Mouse (Mus musculus): Measurements from ENCODE around the gene Numb. TPM values are rescaled to one million over a fixed set of nuclear protein-coding genes. Genes with fewer than 3 reads are reported as not detected.
A peak's percentile ranks its signal among the peaks of the same experiment; 100 is the strongest.

Gene Numb
- 29.8 and 34.1 TPM in 2 replicates for polyA plus RNA-seq (2015; fragmentation: Nextera tagmentation; extraction: Ambion mirVana)

DNA sequence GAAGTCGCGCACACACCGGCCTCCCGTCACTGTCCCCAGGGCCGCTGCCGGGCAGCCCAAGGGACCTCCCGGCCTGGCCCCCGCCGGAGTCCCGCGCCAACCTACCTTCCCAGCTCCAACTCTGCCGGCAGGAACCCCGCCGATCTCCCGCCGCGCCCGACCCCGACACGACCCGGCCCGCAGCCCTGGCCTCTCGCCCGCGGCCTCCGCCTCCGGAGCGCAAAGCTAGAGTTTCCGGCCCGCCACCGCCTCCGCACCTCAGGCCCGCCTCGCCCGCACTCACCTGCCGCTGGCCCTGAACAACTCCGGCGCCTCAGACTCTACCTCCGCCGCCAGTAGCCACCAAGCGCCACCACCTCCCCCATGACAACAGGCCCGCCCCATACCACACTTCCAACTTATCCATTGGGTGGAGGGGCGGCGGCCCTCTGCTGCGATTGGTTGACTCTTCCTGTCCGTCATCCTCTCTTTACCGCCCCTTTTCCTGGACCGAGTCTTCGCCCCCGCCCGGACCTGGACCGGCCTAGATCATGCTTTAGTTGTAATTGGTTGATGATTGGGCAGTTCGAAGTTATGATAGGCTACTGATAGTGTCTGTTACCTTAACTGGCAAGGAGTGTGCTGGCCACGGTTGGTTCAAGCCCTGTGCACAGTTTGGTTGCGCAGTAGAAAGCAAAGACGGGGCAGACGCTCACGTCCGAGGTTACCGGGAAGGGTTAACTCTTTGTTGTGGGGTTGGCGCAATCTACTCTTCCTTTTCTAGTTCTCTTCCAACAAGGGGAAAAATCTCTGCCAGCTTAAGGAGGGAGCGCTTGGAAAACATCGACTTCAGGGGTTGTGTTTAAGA is at the start of gene Numb:
Gene Numb, minus strand, starts transcription at position 400 of the 847 bp plus-strand sequence.
- Histone ChIP-seq H3K27me3 (replicated peaks) (no peaks in the 10 kb centered on the region), H3K27ac (peak within 1 kb of the TSS; percentile 94), H3K36me3 (no peaks in the 10 kb centered on the region), H3K9ac (peak within 1 kb of the TSS; percentile 92), H3K4me2 (peak within 1 kb of the TSS; percentile 90), H3K4me3 (replicated peaks) (peak within 1 kb of the TSS; percentile 98), H3K9me3 (no peaks in the 10 kb centered on the region), H3K4me1 (peaks cover 9% of the 10 kb centered on the region; the same call in 1 of the 2 replicates)
- peak; percentile 99 for ATAC-seq (ENCODE audit: insufficient read depth, low FRiP score, low read depth)
- WGBS = 0% methylated on average over 47 of the region's 63 CpGs

- Histone ChIP-seq H3K4me1 (no peaks in the 10 kb centered on the region), H3K27me3 (replicated peaks) (no peaks in the 10 kb centered on the region), H3K36me3 (no peaks in the 10 kb centered on the region), H3K4me2 (no peak overlapping the region), H3K9ac (no peak overlapping the region), H3K27ac (no peak overlapping the region), H3K4me3 (replicated peaks) (no peak overlapping the region), H3K9me3 (no peaks in the 10 kb centered on the region)
- 75% methylated on average over 6 of the region's 7 CpGs for WGBS
- no peak for ATAC-seq (ENCODE audit: insufficient read depth, low FRiP score, low read depth)
These were observed 43.5 kb upstream of the Numb start for GRCm38 (mm10) chr12:83965235-83965634.

GRCm38 (mm10) chr12:83958278-83958677 is 36.5 kb upstream of the Numb start:
- H3K27me3 ChIP-seq (replicated peaks) = no peaks in the 10 kb centered on the region
- no peak overlapping the region for H3K27ac ChIP-seq
- H3K9me3 ChIP-seq = no peaks in the 10 kb centered on the region
- ATAC-seq (ENCODE audit: insufficient read depth, low FRiP score, low read depth) = no peak
- H3K4me2 ChIP-seq = no peak overlapping the region
- H3K36me3 ChIP-seq = no peaks in the 10 kb centered on the region
- H3K4me3 ChIP-seq (replicated peaks) = no peak overlapping the region
- no peak overlapping the region for H3K9ac ChIP-seq
- 0 out of 2 replicates have a peak, but pooled peaks cover 5% of the 10 kb centered on the region for H3K4me1 ChIP-seq
- WGBS = 90% methylated on average over 9 of the region's 9 CpGs

DNA sequence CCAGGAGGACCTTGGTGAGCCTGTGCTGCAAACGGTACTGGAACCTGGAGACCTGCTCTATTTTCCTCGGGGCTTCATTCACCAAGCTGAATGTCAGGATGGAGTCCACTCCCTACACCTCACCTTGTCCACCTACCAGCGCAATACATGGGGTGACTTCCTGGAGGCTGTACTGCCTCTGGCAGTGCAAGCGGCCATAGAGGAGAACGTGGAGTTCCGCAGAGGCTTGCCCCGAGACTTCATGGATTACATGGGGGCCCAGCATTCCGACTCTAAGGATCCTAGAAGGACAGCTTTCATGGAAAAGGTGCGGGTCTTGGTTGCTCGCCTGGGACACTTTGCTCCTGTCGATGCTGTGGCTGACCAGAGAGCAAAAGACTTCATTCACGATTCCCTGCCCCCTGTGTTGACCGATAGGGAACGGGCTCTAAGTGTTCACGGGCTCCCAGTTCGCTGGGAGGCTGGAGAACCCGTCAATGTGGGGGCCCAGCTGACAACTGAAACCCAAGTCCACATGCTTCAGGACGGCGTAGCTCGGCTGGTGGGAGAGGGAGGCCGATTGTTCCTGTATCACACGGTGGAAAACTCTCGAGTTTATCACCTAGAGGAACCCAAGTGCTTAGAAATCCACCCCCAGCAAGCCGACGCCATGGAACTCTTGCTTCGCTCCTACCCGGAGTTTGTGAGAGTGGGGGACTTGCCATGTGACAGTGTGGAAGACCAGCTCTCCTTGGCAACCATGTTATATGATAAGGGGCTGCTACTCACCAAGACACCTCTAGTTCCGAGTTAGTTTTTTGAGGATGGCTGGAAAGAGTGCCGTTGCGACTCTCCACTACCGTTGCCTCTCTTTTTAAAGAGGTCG is 30.2 kb upstream of the Numb start:
- no peaks in the 10 kb centered on the region for H3K36me3 ChIP-seq
- ATAC-seq (ENCODE audit: insufficient read depth, low FRiP score, low read depth) = no peak
- peak overlapping the region; percentile 97 for H3K4me3 ChIP-seq (replicated peaks)
- no peaks in the 10 kb centered on the region for H3K27me3 ChIP-seq (replicated peaks)
- no peaks in the 10 kb centered on the region for H3K9me3 ChIP-seq
- peak overlapping the region; percentile 82; the same call in 1 of the 2 replicates for H3K9ac ChIP-seq
- H3K27ac ChIP-seq = peak overlapping the region; percentile 86; the same call in 1 of the 2 replicates
- WGBS = 54% methylated on average over 32 of the region's 32 CpGs
- H3K4me1 ChIP-seq = peaks cover 24% of the 10 kb centered on the region
- peak overlapping the region; percentile 96 for H3K4me2 ChIP-seq

DNA sequence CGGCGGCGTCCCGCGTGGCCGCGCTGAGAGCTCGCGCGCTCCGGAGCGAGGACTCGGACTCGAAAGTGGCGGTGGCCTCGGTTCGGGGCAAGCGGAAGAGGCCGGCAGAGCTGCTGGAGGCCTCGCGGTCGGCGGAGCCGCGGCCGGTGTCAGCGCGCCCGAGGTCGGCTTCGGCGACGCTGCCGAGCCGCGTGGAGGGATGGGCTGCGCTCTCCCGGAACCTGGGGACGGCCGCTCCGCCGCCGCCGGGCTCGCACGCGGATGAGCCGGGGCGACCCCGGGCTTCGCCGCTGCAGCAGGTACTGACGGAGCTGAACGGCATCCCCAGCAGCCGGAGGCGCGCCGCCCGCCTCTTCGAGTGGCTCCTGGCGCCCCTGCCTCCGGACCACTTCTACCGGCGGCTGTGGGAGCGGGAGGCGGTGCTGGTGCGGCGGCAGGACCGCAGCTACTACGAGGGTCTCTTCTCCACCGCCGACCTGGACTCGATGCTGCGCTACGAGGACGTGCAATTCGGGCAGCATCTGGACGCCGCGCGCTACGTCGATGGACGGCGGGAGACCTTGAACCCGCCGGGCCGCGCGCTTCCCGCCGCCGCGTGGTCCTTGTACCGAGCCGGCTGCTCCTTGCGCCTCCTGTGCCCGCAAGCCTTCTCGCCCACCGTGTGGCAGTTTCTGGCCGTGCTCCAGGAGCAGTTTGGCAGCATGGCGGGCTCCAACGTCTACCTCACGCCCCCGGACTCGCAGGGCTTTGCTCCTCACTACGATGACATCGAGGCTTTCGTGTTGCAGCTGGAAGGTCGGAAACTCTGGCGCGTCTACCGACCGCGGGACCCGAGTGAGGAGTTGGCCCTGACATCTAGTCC is 29.3 kb upstream of the Numb start:
- Histone ChIP-seq H3K4me3 (replicated peaks) (peak overlapping the region; percentile 97), H3K9me3 (no peaks in the 10 kb centered on the region), H3K27me3 (replicated peaks) (no peaks in the 10 kb centered on the region), H3K36me3 (no peaks in the 10 kb centered on the region), H3K9ac (peak overlapping the region; percentile 82), H3K27ac (peak overlapping the region; percentile 86), H3K4me2 (peak overlapping the region; percentile 96), H3K4me1 (peaks cover 24% of the 10 kb centered on the region)
- peak; percentile 36 for ATAC-seq (ENCODE audit: insufficient read depth, low FRiP score, low read depth)
- WGBS = under 1% methylated on average over 104 of the region's 116 CpGs

GRCm38 (mm10) chr12:83950493-83950839 is 28.7 kb upstream of the Numb start, which contains the start of gene Riox1:
Gene Riox1, plus strand, starts transcription at chr12:83950608.
- Histone ChIP-seq H3K9ac (peak within 1 kb of the TSS; percentile 82), H3K4me2 (peak within 1 kb of the TSS; percentile 96), H3K4me3 (replicated peaks) (peak within 1 kb of the TSS; percentile 97), H3K9me3 (no peaks in the 10 kb centered on the region), H3K27me3 (replicated peaks) (no peaks in the 10 kb centered on the region), H3K4me1 (peaks cover 24% of the 10 kb centered on the region), H3K27ac (peak within 1 kb of the TSS; percentile 86), H3K36me3 (no peaks in the 10 kb centered on the region)
- ATAC-seq (ENCODE audit: insufficient read depth, low FRiP score, low read depth) = peak; percentile 92
- WGBS = under 1% methylated on average over 37 of the region's 37 CpGs

GRCm38 (mm10) chr12:83949776-83950492 is 28.2 kb upstream of the Numb start:
- ATAC-seq (ENCODE audit: insufficient read depth, low FRiP score, low read depth) = no peak
- WGBS = 24% methylated on average over 11 of the region's 11 CpGs
- Histone ChIP-seq H3K9me3 (no peaks in the 10 kb centered on the region), H3K9ac (peak overlapping the region; percentile 82; the same call in 1 of the 2 replicates), H3K27me3 (replicated peaks) (no peaks in the 10 kb centered on the region), H3K4me1 (peaks cover 24% of the 10 kb centered on the region), H3K36me3 (no peaks in the 10 kb centered on the region), H3K4me3 (replicated peaks) (peak overlapping the region; percentile 97), H3K4me2 (peak overlapping the region; percentile 96), H3K27ac (peak overlapping the region; percentile 86)

DNA sequence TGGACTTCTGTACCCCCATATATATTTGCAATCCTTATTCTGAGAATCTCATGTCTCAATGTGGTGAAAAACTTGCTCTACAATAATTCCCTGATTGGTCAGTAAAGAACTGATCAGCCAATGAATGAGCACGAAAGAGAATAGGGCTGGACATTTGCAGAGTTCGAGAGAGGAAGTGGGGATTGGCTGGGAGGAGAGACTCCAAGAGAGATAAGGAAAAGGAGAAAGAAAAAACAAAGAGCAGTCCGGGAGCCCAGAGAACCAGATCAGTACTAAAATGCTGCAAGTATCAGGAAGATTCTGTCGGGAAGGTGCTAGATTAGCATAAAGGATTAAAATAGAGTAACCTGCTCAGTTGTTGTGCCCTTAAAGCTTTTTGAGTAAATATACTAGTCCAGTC is 27.3 kb upstream of the Numb start:
- H3K36me3 ChIP-seq = no peaks in the 10 kb centered on the region
- ATAC-seq (ENCODE audit: insufficient read depth, low FRiP score, low read depth) = no peak
- H3K4me2 ChIP-seq = no peak overlapping the region
- no peaks in the 10 kb centered on the region for H3K9me3 ChIP-seq
- WGBS = 68% methylated on average over 4 of the region's 4 CpGs
- no peaks in the 10 kb centered on the region for H3K27me3 ChIP-seq (replicated peaks)
- H3K9ac ChIP-seq = no peak overlapping the region
- no peak overlapping the region for H3K27ac ChIP-seq
- peaks cover 20% of the 10 kb centered on the region for H3K4me1 ChIP-seq
- no peak overlapping the region for H3K4me3 ChIP-seq (replicated peaks)

DNA sequence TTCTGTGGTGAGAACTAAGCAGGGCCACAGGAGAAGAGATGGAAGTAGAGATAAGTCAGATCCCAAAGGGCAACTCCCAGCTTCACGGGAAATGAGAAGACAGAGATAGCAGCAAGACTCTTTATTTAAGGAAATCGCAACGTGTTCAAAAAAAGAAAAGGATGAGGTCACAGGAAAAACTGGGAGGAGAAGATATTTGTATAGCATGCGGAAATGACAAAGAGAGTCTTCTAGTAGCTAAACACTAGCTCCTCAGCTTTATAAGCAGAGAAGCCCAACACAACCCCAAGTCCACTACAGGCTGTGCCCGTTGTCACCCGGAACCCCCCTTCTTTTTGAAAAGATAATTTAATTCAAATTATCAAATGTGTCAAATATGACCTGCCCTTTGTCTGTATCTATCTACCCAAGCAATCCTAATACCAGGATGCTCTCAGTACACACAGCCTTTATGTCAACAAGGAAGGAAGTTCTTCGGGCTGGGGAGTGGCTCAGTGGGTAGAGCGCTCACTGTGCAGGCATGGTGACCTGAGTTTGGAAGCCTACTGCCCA is 25.6 kb upstream of the Numb start:
- Histone ChIP-seq H3K9ac (no peak overlapping the region), H3K27me3 (replicated peaks) (no peaks in the 10 kb centered on the region), H3K9me3 (no peaks in the 10 kb centered on the region), H3K27ac (no peak overlapping the region), H3K4me3 (replicated peaks) (no peak overlapping the region), H3K4me1 (peaks cover 13% of the 10 kb centered on the region), H3K36me3 (no peaks in the 10 kb centered on the region), H3K4me2 (no peak overlapping the region)
- 79% methylated on average over 8 of the region's 8 CpGs for WGBS
- no peak for ATAC-seq (ENCODE audit: insufficient read depth, low FRiP score, low read depth)

DNA sequence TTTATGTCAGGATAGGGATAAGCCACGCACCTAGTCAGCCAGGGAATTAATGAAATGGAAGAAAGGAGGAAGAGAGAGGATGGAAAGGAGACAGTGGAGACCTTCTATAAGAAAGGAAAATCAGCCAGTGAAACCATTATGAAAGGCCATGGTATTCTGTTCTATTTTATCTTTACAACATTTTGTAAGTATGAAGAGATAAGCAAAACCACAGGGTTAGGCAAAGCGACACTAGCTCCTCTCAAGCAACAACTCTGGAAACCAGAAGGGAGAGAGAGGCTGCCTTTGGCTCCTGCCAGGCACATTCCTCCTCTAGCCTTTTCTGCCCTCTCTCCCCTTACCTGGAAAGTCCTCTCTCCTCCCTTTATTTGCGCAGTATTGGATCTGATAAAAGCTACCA is 20.2 kb upstream of the Numb start:
- Histone ChIP-seq H3K9ac (no peak overlapping the region), H3K36me3 (no peaks in the 10 kb centered on the region), H3K27me3 (replicated peaks) (no peaks in the 10 kb centered on the region), H3K4me3 (replicated peaks) (no peak overlapping the region), H3K9me3 (no peaks in the 10 kb centered on the region), H3K27ac (no peak overlapping the region), H3K4me1 (no peaks in the 10 kb centered on the region), H3K4me2 (no peak overlapping the region)
- WGBS = 75% methylated on average over 3 of the region's 3 CpGs
- no peak for ATAC-seq (ENCODE audit: insufficient read depth, low FRiP score, low read depth)
